Mouse (Mus musculus): Measurements from ENCODE around the gene Lexm.

Gene Lexm

DNA sequence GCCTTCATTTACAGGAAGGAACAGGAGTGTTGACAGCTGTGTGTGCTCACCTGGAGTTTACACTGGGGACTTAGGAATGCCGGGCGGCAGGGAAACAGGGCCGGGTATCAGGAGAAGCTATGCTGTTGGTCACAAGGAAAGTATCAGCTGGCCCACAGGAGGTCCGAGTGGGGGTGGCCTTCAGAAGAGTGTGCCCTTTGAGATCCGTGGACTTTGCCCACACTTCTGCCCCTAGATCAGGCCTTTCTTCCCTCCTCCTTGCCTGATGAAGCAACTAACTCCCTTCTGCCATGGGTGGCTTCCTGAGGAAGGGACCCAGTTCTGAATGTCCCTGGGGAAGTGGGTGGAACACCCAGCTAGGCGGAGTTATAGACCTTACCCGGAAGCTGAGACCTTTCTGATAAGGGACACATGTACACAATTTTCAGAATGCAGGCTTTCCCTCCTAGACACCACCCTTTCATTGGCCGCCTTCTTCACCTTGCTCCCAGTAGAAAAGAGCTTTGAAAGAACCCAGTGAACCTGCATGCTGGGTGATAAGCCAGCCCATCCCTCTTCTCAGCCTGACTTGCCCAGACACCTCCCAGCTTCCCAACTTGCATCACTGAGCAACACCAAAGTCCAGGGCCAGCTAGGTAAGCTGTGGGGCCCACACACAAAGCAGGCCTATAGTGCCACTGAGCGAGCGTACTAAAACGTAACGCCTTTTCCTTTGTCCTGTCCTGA, 34.5 kb downstream of the Lexm start:
- CTCF ChIA-PET: no interaction called here

DNA sequence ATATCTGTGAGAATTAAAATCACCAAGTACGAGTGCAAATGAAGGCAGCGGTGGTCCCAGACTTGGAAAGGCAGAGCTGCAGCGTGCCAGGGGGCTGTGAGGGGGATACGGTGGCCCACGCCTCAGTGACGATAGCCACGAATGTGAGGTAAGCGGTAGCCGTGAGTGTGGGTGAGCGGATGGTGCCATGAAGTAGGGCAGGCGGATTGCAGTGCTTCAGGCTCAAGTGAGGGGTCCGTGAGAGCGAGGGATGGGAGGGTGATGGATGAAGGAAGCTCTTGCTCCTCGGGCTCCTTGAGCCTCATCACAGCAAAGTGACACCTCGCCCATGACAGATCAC, 35.2 kb downstream of the Lexm start:
- CTCF ChIA-PET: no interaction called here

DNA sequence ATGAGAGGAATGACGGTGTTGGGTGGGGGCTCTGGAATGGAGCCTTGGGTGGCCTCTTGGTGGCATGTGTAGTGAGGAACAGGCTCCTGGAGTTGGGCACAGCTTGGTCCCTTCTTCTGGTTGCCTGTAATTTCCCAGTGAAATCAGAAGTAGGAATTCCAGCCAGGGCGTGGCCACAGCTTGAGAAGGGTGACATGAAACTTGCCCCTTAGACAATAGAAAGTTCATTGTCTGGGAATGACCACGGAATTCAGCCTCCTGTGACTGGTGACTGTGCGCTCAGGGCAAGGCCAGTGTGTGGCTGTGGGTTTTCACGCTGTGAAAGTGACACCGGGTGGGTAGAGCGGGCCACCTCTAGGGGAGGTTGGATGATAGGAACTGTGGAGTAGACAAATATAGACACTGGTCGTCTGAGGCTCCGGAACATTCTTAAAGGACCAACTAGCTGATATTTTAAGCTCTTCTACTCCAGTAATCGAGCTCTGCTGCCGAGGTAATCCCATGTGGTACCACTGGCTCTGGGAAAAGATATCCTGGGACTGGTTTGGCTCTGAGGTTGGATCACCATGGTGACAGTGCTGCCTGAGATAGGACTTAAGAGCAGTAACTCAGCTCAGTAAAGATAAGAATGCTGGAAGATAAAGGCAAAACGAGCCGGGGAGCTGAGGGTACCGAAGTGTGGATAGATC, 35.7 kb downstream of the Lexm start:
- CTCF ChIA-PET: no interaction called here

DNA sequence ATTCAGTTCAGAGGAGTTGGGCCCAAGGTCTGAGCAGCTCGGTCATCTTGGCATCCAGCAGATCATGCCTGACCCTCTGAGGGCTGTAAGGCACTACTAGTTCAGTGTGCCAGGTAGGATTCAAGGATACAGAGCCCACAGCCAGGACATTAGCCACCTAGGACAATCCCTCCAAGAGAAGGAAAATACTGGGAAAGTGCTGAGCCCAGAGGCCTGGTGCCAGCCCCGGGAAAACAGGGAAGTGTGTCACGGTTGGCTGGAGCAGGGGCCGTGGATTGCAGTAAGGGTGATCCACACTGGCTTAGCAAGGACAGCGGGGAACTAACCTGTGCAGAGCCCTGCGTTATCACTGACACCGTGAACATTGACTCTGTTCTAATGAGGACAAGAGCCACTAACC, 39.5 kb downstream of the Lexm start:
- CTCF ChIA-PET: no interaction called here

DNA sequence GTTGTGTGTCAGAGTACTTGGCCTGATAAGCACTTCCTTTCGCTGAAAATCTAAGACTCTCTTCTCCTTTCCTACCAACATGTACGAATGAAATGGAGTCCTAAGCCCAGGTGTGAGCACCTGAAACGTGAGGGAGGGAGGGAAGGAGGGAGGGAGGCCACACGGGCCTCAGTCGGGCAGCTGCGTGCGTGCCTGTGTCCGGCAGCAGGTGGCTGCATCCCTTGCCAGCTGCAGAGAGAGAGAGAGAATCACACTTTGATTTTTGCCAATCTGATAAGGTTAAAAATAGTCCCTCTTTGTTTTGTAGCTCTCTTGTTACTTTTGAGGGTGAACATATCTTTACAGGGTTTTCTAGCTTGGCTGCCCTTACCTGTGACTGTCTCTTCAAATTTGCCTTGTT, 42.0 kb downstream of the Lexm start:
- CTCF ChIA-PET: no interaction called here

DNA sequence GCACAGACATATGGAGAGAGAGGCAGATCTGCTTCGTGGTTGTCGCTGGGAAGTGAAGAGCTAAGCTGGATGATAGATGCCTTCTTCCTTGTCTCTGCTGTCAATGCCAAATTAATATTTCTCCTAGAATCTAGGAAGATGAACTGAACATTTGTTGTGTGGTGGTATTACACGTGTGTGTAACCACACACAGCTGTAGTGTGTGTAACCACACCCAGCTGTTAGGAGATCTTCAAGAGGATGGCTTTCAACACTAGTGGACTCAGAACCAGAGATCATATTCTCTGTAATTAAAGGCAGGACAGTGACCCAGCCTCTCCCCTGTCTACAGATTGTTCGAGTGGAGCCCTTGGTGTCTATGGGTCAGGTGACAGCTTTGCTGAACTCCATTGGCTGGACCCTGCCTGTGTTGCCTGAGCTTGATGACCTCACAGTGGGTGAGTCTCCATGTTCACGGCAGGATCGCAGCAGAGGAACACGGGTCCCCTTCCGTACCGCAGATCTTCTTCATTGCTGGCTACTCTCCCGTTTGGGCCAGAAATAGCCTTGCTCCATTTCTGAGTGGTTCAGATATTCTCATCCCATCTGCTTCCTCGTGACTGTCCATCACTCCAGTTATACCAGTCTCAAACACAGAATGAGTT, 45.8 kb downstream of the Lexm start:
- CTCF ChIA-PET: interaction anchor here (0.6 kb wide), 1 partner anchor 116 kb away, joined by 3 read pairs; no protein-coding TSS in a partner anchor

GRCm38 (mm10) chr4:106569680-106570079, 47.4 kb downstream of the Lexm start:
- CTCF ChIA-PET: no interaction called here

DNA sequence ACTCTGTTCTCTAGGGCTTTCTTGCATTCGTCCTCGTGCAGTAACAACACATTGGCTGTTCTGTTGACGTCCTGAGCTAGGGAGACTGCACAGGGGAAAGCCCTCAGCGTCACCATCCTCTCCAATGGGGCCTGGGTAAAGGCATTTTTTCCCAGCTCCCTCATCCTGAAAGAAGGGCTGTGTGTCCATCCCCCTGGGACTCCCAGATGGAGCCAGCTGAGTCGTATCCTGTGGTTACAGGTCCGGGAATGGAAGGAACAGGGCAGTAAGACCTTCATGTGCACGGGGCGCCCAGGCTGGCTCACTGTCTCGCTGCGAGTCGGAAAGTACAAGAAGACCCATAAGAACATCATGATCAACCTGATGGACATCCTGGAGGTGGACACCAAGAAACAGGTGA, 52.9 kb downstream of the Lexm start:
- CTCF ChIA-PET: no interaction called here

DNA sequence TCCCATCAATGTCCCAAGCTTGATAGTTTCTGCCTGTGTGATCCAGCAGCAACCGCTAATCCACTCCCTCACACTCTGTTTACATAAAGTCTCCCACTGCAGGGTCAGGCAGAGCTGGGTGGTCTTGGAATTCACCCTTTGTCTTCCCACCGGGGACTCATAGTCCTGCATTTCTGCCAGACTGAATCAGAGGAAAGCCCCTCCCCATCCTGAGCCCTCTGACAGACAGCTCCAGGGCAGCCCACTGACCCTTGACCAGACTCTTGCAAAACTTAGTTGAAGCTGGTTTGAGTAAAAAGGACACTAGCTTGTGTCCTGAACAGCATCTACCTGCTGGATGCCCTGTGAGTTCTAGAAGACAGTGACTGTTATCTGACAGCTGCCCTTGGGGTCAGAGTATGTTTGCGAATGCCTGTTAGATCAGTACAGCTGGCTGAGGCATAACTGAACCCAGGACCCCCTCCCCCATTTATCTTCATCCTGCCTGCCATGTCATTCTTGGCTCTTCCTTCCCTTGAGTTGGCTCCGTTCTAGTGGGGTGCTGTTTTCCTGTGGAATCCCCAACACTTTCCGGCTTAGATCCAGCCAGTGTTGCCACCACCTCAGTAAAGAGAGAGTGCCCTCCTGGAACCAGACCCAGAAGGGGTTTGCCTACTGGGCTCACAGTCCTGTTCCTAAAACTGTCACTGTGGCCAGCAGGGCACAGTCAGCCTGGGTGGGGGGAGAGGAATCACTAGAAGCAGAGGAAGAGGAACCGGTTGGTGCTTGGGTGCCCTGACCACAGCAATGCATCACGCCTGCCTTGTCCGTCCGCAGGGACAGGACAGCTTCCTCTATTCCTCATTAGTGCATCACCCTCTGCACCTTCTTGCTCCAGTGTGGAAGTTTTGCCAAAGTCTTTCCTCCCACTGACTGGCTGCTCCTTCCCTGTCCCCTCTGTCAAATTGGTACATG, 53.9 kb downstream of the Lexm start:
- CTCF ChIA-PET: no interaction called here

GRCm38 (mm10) chr4:106562006-106562405, 55.0 kb downstream of the Lexm start:
- CTCF ChIA-PET: no interaction called here

- CTCF ChIA-PET: no interaction called here
These were observed 55.9 kb downstream of the Lexm start, which contains the start of gene Dhcr24 for GRCm38 (mm10) chr4:106560846-106561781. Gene Dhcr24 (plus strand): TSS chr4:106561038.

DNA sequence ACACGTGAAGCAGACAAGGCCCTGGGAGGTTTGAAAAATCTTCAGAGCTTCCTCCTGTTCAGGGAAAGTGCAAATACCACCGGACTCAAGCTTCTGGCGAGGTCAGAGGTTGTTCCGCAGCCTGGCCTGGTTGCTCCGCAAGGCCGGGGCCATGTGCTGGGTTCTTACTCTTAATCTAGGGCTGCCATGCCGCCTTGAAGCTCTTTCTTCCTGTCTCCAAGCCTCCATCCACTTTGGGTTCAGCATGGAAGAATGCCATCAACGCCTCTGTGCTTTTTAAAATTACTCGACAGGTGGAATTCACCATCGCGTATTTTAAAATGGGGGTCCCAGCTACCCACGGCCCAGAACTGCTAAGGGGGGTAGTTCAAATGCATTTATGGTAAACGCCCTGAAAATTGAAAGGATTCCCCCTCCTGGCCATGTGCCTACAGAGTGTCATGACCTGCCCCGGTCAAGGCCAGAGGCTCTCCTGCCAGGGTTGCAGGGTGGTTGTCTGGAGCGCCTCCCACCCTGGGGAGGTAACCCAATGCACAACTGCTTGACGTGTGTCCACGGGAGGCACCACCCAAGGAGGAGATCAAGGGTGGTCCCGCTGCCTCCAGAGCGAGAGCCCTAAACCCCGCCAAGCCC, 56.7 kb downstream of the Lexm start:
- CTCF ChIA-PET: interaction anchor here (0.7 kb wide), 1 partner anchor 349 kb away, joined by 3 read pairs; no protein-coding TSS in a partner anchor

GRCm38 (mm10) chr4:106559343-106560212, 57.5 kb downstream of the Lexm start:
- CTCF ChIA-PET: interaction anchor here (0.7 kb wide), 1 partner anchor 350 kb away, joined by 3 read pairs; no protein-coding TSS in a partner anchor

- CTCF ChIA-PET: interaction anchor here (0.7 kb wide), 1 partner anchor 36 kb away, joined by 5 read pairs; no protein-coding TSS in a partner anchor
These were observed 59.1 kb downstream of the Lexm start for GRCm38 (mm10) chr4:106557978-106558377.

DNA sequence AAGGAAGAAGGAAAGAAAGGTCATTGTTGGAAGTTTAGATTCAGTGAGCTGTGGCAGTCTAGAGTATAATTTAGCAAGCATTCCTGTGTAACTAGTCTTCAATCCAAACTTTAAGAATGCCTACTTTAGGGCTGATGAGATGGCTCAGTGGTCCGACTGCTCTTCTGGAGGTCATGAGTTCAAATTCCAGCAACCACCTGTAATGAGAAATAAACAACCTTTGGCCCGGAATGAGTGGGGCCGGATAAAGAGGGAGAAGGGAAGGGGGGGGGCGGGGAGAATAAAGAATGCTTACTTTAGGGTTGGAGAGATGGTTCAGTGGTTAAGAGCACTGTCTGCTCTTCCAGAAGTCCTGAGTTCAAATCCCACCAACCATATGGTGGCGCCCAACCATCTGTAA, 59.8 kb downstream of the Lexm start:
- CTCF ChIA-PET: no interaction called here

DNA sequence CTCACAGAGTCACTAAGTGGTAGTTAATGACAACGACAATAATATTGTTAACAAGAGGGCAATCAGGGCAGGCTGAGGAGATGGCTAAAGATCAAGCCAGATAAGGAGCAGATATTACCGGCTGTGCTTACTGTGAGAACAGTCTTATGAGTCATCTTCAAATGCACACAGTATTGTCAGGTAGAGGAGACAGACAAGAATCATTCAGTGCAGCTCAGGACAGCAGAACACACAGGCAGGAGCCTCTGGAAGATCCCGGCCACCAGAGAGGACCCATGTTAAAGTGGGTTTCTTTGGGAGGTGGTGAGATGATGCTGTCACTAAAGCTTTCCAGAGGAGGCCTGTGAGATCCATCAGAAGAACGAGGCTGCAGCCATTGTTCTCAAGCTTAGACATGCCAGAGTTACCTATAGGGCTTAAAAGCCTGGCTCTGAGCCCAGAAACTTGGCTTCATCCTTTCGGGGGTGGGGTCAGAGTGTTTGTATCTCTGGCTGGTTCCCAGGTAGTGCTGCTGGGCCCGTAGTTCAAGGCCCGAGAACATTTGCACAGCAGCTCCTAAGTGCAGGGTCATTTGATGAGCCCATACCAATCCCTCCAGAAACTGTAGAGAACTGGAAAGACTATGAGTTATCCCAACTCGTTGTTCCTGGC, 66.4 kb downstream of the Lexm start:
- CTCF ChIA-PET: no interaction called here

DNA sequence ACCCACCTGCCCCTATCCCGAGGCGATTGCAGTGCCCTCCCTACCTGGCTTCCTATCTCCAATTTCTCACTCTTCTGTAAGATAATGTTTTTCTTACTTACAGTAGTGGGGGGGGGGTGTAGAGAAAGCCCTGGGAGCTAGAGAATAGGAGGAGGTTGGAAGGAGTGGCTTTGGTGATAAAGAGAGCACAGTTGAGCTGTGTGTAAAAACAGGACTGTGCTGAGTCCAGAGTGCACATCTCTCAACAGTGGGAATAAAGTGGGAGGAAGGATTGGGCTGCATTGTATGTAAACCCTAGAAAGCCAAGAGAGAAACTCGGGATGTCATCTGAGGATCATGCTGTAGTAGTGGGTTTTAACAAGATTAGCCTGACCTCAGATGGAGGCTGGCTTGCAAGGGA, 68.9 kb downstream of the Lexm start:
- CTCF ChIA-PET: no interaction called here

DNA sequence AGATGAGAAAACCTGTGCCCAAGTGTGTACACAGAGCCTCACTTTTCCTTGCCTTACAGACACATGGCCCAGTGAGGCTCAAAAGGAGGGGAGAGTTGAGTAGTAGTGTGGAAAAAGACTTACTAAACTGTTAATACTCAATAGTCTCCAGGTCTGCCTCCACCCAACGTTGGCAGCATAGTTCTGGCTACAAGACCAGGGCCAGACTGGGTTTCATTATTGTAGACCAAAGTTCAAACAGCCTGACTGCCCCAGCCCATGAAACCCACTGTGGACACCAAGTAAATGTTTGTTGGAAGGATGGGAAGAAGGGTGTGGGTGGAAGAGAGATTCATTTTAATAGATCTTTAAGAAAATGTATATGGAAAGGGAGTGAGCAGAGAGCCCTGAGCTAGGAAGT, 70.1 kb downstream of the Lexm start:
- CTCF ChIA-PET: no interaction called here

All from spleen, embryonic (tissue).